Mouse (Mus musculus): ENCODE results near the gene Rhbdf1. TPM values are rescaled to one million over a fixed set of nuclear protein-coding genes. Genes with fewer than 3 reads are reported as not detected.
"Not testable (repeated sequence)": the region's sequence is repeated elsewhere in the genome, so short reads cannot be mapped to it uniquely, and the experiment has no call there.

Rhbdf1 gene
- total RNA-seq, 2 experiments from 2014 or later, result not detected

DNA sequence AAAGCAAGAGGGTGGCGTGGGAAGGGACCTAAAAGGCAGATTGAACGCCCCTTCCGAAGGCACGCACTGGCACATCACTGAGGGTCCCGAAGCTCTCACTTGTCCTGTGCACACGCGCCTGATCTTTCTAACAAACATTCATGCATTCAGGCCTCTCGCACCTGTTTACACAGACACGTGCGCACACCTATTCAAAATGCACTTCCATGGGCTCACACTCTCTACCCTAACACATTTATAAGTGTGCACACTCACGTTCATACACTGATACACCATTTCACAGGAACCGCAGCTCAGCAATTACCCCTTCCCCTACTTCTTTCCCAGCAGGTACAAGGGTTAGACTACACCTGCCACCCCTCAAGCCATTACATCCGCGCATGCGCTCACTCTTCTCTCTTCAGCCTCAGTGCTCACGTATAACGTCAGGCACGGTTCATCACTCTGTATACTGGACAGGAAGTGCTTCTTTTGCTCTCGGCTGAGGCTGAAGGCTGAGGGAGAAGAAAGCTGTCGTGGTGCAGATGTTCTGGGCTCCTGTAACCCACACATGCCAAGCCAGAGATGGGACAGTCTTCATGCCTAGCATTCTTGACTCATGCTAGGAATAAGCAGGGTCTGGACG, 582 bp upstream of the Rhbdf1 start:
- ATAC-seq (ENCODE audit: poor library complexity, severe bottlenecking), result no peak

DNA sequence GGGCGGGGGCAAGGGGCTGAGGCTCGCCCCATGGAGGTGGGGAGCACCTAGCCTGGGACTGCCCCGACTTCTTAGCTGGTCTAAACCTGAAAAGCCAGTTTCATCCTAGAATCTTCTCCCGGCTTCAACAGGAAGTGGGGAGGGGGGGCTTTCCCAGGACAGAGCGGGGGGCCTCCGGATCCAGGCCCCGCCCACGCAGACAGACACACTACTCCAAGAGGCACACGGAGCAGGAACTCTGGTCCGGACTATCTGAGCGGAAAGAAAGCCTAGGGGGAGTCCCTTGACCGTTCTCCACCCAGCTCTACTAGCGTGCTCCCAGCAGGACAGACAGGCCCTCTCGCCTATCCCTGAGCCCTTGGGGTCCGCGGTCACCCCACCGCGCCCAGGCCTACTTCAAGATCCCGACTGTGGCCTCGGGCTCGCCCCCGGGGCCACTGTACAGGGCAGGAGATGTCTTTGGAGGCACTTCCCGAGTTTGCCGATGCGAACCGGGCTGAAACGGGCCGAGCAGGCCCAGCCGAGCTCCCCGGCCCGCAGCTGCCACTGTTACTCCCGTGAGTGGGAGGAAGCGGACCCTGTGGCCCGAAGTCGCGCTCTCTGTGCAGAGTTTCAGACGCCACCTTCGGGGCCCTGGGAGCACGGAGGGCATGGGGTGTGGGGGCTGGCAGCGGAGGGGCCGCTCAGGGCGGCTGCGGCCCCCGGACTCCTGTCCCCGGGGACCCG, 712 bp downstream of the Rhbdf1 start:
- no peak for ATAC-seq (ENCODE audit: poor library complexity, severe bottlenecking)

DNA sequence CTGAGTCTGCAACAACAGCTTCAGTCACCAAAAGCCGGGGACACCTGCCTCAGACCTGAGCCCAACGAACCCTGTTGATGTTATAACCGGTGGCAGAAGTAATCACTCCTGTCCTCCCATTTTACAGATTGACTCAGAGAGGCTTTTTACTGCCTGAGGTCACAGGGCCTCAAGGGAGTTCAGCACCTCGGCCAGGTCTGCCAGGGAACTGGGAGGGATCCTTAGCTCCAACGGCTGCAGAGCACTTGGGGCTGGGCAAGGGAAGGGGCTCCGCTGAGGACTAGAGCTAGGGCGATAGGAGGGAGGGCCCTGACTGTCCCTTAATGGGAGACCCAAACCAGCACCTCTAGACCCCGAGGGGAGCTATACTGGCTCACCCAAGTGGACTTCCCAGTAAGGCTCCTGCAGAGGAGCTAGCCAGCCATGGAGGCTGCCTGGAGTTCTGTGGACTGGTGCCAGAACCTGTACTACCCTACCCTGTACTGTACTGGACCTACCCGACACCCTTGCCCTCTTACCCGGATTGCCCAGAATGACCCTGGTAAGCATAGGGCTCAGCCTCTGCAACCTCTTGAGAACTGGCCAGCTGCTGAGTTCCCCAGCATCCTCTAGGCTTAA, 1.4 kb downstream of the Rhbdf1 start:
- ATAC-seq (ENCODE audit: poor library complexity, severe bottlenecking), result no peak

DNA sequence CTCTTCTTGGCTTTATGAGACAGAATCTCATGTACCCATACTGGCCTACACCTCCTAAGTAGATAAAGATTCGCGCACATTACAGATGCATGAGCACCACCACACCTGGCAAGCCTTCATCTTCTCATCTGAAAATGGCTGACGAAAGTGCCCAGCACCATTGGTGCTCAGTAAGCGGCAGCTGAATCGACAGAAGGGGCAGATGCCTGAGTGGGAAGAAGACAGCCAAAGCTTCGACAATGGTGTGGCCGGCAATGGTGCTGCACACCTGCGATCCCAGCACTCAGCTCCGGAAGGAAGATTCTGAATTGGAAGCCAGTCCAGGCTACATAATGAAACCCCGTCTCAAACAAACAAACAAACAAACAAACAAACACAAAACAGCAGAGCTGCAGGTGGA, 2.8 kb downstream of the Rhbdf1 start:
- ATAC-seq (ENCODE audit: poor library complexity, severe bottlenecking), result no peak

DNA sequence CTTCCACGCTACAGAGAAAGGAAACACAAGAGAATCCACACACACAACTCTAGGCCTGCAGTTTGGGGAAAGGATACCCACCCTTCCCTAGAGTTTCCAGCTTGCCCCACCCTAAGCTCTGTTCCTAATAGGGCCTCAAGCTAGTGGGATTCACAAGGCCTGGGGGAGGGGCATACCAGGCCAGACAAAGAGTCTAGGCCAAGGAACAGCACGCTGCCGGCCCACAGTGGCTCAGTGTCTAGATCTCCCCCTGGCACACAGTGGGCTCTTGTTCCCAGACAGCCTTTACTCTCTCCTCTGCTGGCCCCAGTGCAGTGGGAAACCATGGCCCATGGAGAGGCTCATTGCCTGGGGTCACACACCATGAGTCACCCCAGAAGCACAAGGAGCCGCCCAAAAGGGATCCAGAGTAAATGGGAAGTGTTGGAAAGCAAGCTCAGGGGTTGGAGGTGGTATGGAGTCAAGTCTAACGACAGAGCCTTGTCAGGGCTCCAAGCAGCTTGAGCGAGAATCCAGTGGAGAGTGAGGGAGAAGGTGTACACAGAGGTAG, 3.5 kb downstream of the Rhbdf1 start:
- no peak for ATAC-seq (ENCODE audit: poor library complexity, severe bottlenecking)

DNA sequence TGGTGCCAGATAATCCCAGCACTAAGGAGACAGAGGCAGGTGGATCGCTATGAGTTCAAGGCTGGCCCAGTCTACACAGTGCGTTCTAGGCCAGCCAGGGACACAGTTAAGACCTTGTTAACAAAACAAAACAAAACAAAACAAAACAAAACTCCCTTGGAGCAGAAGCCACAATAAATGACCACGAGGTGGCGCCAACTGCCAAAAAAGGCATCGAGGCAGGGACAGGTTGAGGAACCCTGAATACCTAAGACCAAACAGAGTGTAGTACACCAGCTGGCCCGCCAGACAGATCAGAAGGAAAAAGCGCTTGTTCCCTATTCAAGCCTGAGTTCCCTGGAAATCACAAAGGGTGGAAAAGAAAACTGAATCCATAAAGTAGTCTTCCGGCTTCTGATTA, 5.2 kb downstream of the Rhbdf1 start:
- ATAC-seq (ENCODE audit: poor library complexity, severe bottlenecking), result peak; percentile 81

DNA sequence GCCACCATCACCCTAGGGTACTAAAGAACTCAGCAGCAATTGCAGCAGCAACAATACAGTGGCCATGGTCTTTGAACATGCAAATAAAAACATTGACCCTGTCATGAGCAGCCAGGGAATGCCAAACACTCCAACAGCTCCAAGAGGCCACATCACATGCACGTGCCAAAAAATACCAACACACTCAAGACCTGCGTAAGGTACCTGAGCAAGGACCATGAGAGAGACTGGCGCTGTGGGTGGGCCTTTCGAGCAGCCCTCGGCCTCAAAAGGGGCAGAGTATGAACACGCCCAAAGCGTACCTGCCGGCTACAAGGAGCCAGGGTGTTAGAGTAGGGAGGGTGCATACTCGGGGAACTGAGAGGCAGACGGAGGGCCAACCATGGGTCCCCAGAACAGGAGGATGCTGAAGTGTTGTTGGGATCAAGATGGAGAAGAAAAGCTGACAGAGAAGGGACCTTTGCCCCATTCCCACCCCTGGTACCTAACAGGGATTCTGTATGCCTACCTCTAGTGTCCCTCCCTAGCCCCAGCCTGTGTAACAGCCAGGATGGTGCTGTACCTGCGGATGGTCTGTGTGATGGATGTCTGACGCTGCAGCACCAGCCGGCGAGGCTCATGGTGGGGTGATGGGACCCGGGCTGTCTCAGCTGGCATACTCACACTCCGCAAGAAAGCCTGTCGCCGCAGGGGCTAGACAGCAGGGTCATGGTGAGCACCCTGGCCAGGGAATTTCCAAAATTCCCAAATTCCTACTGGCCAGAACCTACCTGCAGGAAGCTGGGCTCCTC, 6.5 kb downstream of the Rhbdf1 start:
- no peak for ATAC-seq (ENCODE audit: poor library complexity, severe bottlenecking)

DNA sequence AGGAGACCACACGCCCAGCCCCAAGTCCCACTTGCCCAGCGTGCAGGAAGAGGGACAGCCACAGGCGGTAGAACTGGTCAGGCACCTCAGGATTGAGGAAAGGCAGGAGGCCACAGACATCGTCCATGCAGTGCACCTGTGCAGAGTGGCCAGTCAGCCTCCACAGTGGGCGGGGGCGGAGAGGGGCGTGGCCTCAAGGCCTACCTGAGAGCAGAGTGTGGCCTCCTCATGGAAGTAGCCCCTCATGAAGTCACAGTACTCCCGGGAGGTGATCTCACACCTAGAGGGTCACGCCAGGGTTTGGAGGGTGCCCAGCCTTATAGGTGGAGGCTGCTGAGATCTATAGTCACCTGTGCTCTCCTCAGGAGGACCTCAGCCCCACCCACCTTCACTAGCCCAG, 11.5 kb downstream of the Rhbdf1 start:
- no peak for ATAC-seq (ENCODE audit: poor library complexity, severe bottlenecking)

DNA sequence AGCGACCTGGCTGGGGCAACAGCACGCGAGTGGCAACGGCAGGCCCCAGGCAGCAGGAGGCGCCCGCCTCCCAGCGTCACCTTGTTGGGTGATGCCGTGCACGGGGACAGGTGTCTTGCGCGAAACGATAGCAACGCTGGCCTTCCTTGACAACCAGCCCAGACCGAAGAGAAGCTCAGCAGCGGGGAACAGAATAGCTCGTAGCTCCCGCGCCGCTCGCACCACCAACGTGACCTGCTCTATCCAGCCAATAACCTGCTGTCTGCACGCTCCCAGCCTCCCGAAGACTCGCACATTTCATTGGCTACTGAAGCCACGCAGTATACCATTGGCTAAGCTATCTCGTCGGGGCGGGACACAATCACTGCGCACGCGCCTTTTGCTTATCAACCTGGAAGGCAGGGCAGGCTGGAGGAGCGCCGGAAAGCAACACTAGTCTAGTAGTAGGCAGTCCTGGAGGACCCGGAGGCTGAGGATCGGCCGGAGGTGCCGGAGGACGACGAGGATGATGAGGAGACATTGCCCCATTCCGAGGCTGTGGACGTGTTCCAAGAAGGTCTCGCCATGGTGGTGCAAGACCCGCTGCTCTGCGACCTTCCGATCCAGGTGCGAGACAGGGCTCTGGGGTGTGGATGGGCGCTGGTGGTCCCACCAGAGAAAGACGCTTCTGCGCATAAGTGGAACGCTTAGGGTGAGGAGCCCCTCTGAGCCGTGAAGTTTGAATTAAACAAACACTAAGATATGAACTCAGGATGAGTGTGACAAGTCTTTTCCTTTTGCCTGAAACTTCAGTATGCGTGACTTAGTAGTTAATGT, 16.8 kb downstream of the Rhbdf1 start, which contains the start of gene Snrnp25:
TSS of gene Snrnp25 (plus strand) at position 358 of the 816 bp plus-strand sequence.
- ATAC-seq (ENCODE audit: poor library complexity, severe bottlenecking), result peak; percentile 98

DNA sequence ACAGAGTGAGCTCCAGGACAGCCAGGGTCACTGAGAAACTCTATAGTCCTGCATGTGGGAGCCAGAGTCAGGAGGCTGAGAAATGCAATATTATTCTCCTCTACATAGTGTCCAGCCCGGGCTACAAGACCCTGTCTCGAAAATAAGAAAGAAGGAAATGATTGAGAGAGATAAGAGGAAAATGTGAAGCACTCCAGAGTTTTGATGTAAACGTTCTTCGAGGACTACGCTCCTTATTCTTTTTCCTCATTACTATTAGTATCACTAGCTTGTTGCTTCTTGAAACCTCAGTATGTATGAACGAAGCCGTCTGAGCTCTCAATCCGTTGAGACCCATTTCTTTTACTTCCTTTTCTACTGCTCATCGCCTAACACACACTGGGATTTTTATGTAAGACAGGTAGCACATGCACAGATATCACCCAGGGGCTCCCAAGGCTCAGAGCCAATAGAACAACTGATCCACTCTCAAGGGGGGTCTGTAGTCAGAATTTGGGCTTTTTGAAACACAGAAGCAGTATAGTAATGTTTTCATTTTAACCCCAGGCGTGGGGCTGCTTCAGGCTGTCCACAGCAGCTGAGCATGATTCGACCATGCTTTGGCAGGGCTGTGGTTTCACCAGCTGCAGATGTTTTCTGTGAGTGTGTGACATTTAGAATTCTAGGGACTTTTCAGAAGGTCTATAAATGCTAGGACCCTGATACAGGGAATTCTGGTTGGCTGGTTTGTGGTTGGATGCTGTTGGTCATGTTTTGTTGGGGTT, 20.0 kb downstream of the Rhbdf1 start:
- no peak for ATAC-seq (ENCODE audit: poor library complexity, severe bottlenecking)

DNA sequence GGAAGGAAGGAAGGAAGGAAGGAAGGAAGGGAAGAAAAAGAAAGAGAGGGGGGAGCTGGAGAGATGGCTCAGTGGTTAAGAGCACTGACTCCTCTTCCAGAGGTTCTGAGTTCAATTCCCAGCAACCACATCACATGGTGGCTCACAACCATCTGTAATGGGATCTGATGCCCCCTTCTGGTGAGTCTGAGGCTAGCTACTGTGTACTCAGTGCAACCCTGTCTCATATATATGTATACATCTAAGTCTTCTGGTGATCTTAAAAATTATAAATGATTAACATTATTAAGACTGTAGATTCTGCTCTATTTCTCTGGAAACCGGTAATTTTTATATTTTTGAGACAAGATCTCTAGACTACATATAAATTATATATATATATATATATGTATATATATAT, 21.1 kb downstream of the Rhbdf1 start:
- not testable (repeated sequence) for ATAC-seq (ENCODE audit: poor library complexity, severe bottlenecking)

DNA sequence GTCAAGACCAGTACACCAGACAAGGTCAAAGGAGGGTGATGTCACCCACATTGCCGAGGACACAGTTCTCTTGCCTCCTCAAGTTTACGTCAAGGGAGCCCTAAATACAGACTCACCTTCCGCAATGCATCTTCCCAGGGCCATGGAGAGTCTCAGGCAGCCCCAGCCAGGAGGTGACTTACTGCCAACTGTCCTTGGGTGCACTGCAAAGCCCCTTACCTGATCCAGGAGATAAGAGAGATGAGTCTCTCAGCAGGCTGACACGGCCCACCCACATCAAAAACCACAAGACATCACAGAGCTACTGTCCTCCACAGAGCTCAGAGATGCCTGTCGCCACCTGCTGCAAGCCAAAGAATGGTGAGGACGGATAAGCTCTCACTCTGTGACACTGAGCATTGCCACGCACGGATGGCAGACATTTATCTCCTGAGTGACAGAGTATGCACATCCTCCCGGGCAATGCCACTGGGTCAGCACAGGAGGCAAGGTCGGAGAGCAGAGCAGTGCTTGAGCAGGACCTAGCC, 22.0 kb downstream of the Rhbdf1 start, which contains the start of gene Il9r:
TSS of gene Il9r (minus strand) at position 205 of the 527 bp plus-strand sequence.
- no peak for ATAC-seq (ENCODE audit: poor library complexity, severe bottlenecking)

DNA sequence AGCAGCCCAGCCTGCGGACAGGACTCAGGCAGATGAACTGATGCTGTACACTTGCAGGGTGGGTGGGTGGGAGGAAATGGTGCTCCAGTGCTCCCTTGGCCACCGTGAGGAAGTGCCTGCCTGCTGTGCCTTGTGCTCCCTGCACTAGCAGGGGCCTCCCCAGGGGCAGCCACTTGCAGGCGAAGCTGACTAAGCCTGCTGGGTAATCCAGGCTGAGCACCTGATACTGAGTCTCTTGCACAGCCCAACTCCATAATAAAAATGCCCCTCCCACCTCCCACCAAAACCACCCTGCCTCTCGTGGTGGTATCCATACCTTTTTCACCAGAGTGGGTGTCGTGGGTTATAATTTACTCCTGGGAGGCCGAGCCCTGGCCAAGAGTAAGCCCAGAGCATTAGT, 22.9 kb downstream of the Rhbdf1 start:
- no peak for ATAC-seq (ENCODE audit: poor library complexity, severe bottlenecking)

DNA sequence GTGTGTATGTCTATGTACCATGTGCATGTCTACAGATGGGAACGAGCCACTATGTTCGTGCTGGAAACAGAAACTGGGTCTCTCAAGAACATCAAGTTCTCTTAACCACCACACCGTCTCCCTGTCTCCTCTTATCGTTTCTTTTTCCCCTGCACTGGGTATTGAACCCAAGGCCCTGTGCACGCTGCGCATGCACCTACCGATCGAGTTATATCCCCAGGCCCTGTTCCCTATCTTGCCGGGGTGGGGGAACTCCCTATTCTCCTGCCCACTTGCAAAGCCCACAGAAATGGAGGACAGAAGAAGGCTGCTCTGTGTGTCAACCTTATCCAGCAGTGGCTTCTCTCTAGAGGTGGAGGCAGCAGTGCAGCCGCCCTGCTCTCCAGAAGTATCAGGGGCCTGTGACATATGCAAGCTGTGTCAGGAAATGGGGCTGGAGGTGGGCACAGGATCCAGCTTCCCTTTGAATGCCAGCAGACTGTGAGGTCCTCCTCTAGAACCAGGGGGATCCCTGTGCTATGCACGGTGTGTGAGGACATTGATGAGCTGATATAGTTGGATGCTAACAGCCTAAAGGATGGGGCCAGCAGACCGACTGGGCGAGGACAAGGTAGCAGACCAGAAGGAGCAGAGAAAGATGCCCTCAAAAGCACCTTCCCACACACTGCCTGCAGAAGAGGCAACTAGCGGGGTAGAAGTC, 23.7 kb downstream of the Rhbdf1 start:
- ATAC-seq (ENCODE audit: poor library complexity, severe bottlenecking), result no peak

DNA sequence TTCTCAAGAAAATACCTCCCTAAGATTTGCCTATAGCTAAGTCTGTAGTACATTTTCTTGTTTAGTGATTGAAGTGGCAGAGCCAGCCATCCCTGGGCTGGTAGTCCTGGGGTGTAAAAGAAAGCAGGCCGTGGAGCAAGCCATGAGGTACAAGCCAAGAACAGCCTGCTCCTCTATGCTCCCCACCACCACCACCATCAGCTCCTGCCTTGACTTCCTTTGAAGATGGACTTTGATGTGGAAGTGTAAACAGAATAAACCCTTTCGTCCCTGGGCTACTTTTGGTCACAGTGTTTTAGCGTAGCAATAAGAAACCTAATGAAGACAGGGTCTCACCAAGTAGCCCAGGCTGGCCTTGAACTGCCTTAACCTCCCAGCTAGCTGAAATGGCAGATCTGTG, 24.3 kb downstream of the Rhbdf1 start:
- ATAC-seq (ENCODE audit: poor library complexity, severe bottlenecking), result no peak

DNA sequence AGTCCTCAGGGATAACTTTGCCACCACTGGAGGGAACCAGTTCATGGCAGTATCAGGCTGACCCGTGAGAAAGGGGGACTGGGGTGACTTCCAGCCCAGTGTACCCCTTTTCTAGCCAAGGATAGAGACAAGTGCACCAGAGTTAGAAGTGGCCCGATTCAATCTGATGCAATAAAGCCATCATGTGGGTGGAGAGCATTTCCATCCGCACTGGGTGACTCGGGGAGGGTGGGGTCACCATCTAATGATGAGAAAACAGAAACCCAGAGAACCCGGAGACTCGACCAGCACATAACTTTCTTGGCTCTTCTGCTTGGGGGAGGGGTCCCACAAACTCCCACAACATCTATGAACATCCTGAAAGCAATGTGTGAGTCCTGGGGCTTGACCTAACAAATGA, 25.4 kb downstream of the Rhbdf1 start:
- no peak for ATAC-seq (ENCODE audit: poor library complexity, severe bottlenecking)

DNA sequence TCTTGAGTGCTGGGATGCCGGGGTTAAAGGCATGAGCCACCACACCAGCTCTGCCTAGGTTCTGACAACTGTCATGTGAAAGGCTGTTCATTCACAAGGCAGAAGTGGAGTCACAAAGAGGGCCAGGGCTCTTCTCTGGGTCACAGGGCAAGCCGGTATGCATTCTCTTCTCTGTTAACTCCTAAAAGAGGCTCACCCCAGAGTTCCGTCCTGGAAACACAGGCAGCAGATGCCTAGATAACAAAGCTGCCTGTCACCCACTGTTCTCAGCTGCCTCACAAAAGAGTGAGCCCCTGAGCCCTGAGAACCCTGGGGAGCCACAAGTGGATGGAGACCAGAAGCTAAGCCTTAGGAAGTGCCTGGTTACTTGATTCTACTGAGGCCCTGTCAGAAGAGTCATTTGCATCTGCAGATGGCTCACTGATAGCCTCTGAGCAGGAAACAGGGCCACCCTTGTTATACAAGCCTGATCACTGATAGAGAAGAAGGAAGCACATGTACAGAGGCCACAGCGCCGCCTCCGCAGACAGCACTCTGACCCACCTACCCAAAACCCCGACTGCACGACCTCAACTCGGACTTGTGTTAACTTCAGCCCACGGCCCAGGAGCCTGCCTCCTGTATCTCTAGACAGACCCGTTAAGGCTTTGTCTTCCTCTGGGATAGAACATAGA, 26.1 kb downstream of the Rhbdf1 start:
- ATAC-seq (ENCODE audit: poor library complexity, severe bottlenecking), result peak; percentile 47; the same call in 1 of the 2 replicates

DNA sequence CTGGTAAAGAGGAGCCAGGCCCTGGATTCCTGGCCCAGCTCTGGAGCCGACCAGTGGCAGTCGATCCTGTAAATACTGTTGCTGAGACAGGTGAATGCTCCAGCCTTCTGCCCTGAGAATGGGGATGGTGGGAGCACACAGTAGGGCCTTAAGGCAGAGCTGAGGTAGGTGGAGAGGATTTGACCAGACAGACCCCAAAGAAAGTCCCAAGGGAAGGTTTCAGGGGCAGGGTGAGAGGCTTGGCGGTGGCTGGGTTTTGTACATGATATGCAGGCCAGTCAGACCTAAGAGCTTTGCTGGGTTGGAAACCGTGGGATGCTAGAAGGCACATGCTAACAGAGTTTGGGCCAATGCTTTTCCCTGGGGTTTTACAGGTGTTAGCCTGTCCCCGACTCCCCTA, 27.5 kb downstream of the Rhbdf1 start:
- ATAC-seq (ENCODE audit: poor library complexity, severe bottlenecking), result no peak

Measured in megakaryocyte, adult 5-6 weeks (primary cell).